Mouse (Mus musculus) bone marrow, adult 2 months (tissue): ENCODE results near the gene Klrg1.

Source experiments
- CTCF ChIP-seq: fragments of 200-500 bp; IDR thresholded peaks from 2 replicates; pipeline ENCODE4 v1.5.1; 2011; ENCODE audit warnings: low read length, control low read depth; ENCODE audit not compliant: control insufficient read depth, insufficient read depth
- POLR2A ChIP-seq: fragments of 200-500 bp; IDR thresholded peaks from 2 replicates; pipeline ENCODE4 v1.6.1; 2011; ENCODE audit warnings: low read depth, mild to moderate bottlenecking, control low read depth, low read length, borderline replicate concordance; ENCODE audit not compliant: control insufficient read depth

GRCm38 (mm10) chr6:122283429-122283828 lies 747 bp upstream of the Klrg1 start:
- TF ChIP-seq CTCF, result no peak
- TF ChIP-seq POLR2A, result no peak
